Mouse (Mus musculus): ENCODE results near the gene Six1. TPM values are rescaled to one million over a fixed set of nuclear protein-coding genes. Genes with fewer than 3 reads are reported as not detected.

Six1 gene
- total and polyA plus RNA-seq, 2 experiments from 2014 or later = 0.47 to 0.68 TPM

DNA sequence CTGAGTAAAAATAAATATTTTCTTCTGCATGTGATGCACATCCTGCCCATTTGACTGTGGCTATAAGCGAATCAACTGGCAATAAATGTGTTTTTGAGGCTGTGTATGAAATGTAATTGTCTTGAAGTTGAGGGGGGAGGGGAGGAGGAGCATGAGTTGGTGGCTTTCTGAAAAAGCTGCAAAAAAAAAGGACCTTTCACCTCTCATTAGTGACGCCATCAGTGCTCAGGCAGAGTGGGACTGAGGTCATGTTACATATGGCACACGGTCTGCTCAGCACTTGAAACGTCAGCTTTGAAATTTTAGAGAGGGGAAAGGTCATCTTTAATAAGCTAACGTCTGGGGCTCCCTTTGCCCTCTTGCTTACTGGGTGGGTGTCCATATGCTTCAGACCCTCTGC lies 1.8 kb upstream of the Six1 start:
- H3K27me3 ChIP-seq (ENCODE audit: insufficient read depth, low read length) = peaks cover 57% of the 10 kb centered on the region
- no peak for ATAC-seq

DNA sequence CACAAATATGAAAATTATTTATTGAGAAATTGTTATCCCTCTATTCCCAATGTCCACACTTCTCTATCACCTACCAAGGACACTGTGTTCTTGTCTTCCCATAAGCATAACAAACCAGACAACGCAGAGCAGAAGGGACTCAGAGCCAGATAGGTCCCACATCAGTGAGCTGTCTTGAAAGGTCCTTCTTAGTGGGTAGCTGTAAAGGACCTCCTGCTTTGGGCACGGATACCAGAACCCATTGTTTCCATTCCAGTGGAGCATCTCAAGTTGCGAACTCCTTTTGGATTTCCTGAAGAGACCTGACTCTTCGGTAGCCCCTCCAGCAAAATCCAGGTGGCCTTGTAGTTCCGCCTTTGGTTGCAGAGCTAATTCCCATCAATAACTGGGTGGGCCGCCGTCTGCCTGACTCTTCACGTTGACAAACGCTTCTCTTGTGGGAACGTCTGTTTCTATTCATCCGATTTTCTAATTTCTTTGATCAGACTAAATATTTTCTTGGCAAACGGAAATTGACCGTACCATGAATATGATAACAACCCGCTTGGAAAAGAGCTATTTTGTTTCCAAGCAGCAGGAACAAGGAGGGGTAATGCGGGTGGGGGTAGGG lies 994 bp upstream of the Six1 start:
- TF ChIP-seq CTCF (IDR thresholded peaks at IDR 0.05; ENCODE audit: low read depth) = no peak
- 11% methylated on average over 15 of the region's 15 CpGs for WGBS
- Histone ChIP-seq H3K36me3 (ENCODE audit: insufficient read depth, low read length) (no peaks in the 10 kb centered on the region), H3K4me3 (ENCODE audit: low read length) (peak overlapping the region; percentile 39), H3K27me3 (ENCODE audit: insufficient read depth, low read length) (peaks cover 65% of the 10 kb centered on the region), H3K9me3 (ENCODE audit: low read length) (no peaks in the 10 kb centered on the region), H3K9ac (replicated peaks; ENCODE audit: low read length) (no peak overlapping the region), H3K4me2 (ENCODE audit: low read depth, low read length) (no peak overlapping the region), H3K27ac (no peak overlapping the region), H3K4me1 (ENCODE audit: insufficient read depth, low read length) (no peaks in the 10 kb centered on the region)
- no peak for DNase-seq (ENCODE audit: low spot score)
- no peak for ATAC-seq

More for the DNA sequence above, 1.8 kb upstream of the Six1 start:
- no peak overlapping the region for H3K9ac ChIP-seq (replicated peaks; ENCODE audit: low read length)
- TF ChIP-seq CTCF (IDR thresholded peaks at IDR 0.05; ENCODE audit: low read depth) = no peak
- no peak overlapping the region for H3K4me2 ChIP-seq (ENCODE audit: low read depth, low read length)
- no peak overlapping the region for H3K4me3 ChIP-seq (ENCODE audit: low read length)
- no peak for DNase-seq (ENCODE audit: low spot score)
- H3K36me3 ChIP-seq (ENCODE audit: insufficient read depth, low read length) = no peaks in the 10 kb centered on the region
- H3K27ac ChIP-seq = no peak overlapping the region
- H3K9me3 ChIP-seq (ENCODE audit: low read length) = no peaks in the 10 kb centered on the region
- no peaks in the 10 kb centered on the region for H3K4me1 ChIP-seq (ENCODE audit: insufficient read depth, low read length)
- 13% methylated on average over 5 of the region's 5 CpGs for WGBS

DNA sequence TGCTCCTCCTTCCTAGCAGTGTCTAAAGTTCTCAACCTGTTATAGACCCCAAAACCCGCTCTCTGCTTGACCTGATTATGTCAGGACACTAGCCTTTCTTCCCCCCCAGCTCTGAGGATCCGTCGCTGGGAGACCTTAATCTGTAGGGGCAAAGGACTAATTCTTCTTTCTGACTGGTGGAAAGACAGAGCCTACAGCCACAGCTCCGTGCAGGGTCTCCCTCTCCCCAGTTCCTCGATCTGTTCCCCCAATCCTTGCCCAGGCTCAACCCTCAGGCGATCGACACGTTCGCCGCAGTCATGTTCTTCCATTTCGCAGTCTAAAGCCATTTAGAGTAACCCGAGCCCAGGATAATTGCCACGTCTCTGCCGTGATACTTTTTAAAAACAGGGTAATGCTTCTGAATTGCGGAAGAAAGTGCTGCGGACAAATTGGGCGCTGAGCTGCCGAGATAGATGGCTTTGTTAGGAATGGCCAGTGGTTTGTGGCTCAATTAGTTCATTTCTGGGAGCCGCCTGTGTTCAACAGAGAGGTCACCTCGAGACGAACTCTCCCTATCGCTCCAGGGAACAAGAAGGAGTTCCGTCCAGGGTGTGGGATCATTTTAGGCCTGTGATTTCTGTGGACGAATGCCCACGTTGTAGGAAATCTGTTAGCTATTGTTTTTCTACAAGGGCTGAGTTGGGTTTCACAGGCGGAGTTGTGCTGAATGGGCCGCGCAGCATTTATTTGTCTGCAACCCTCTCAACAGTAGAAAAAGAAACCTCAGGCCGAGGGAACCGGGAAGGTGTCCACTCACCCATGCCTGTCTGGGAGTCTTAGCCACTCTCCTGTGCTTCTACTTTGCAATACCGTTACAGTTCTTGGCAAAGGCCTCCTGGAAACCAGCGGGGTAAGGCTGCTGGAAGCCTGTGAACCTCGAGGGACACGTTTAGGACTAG lies 766 bp downstream of the Six1 start:
- H3K36me3 ChIP-seq (ENCODE audit: insufficient read depth, low read length) = no peaks in the 10 kb centered on the region
- H3K27me3 ChIP-seq (ENCODE audit: insufficient read depth, low read length) = peaks cover 82% of the 10 kb centered on the region
- H3K4me1 ChIP-seq (ENCODE audit: insufficient read depth, low read length) = no peaks in the 10 kb centered on the region
- no peak for ATAC-seq
- H3K4me3 ChIP-seq (ENCODE audit: low read length) = peak overlapping the region; percentile 39
- H3K9ac ChIP-seq (replicated peaks; ENCODE audit: low read length) = no peak overlapping the region
- no peak for TF ChIP-seq CTCF (IDR thresholded peaks at IDR 0.05; ENCODE audit: low read depth)
- peak overlapping the region; percentile 64 for H3K4me2 ChIP-seq (ENCODE audit: low read depth, low read length)
- 5% methylated on average over 34 of the region's 34 CpGs for WGBS
- no peak overlapping the region for H3K27ac ChIP-seq
- H3K9me3 ChIP-seq (ENCODE audit: low read length) = no peaks in the 10 kb centered on the region
- DNase-seq (ENCODE audit: low spot score) = no peak

DNA sequence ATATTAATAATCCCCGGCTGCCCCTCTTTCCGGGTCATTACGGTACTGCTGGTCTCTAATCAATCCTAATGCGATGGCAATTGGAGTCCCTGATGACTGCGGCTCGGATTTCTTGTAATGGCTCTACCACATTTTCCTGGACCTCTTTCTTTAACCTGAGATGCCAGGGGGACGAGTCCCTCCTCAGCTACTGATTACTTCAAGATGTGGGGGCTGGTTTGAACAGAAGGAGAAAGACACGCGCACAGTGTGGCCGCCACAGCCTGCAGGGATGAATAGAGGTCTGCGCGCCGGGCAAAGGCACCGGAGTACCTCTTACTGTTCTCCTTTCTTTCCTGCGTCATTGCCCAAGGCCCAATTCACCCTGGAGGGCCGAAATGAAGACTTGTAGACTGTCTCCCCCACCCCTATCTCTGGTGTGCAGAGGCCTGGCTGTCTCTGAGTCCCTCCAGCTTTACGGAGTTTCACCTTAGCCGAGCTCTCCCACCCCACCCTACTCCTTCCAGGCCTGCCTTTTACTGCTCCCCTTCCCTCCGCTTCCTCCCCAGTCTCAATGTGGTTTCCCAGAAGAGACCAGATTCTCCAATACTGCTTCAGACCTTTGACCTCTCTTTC lies 1.5 kb downstream of the Six1 start:
- DNase-seq (ENCODE audit: low spot score) (no peak), ATAC-seq (no peak)
- WGBS = under 1% methylated on average over 19 of the region's 19 CpGs
- Histone ChIP-seq H3K27ac (no peak overlapping the region), H3K27me3 (ENCODE audit: insufficient read depth, low read length) (peaks cover 87% of the 10 kb centered on the region), H3K9ac (replicated peaks; ENCODE audit: low read length) (no peak overlapping the region), H3K4me2 (ENCODE audit: low read depth, low read length) (no peak overlapping the region), H3K9me3 (ENCODE audit: low read length) (no peaks in the 10 kb centered on the region), H3K36me3 (ENCODE audit: insufficient read depth, low read length) (no peaks in the 10 kb centered on the region), H3K4me3 (ENCODE audit: low read length) (no peak overlapping the region), H3K4me1 (ENCODE audit: insufficient read depth, low read length) (no peaks in the 10 kb centered on the region)
- no peak for TF ChIP-seq CTCF (IDR thresholded peaks at IDR 0.05; ENCODE audit: low read depth)

DNA sequence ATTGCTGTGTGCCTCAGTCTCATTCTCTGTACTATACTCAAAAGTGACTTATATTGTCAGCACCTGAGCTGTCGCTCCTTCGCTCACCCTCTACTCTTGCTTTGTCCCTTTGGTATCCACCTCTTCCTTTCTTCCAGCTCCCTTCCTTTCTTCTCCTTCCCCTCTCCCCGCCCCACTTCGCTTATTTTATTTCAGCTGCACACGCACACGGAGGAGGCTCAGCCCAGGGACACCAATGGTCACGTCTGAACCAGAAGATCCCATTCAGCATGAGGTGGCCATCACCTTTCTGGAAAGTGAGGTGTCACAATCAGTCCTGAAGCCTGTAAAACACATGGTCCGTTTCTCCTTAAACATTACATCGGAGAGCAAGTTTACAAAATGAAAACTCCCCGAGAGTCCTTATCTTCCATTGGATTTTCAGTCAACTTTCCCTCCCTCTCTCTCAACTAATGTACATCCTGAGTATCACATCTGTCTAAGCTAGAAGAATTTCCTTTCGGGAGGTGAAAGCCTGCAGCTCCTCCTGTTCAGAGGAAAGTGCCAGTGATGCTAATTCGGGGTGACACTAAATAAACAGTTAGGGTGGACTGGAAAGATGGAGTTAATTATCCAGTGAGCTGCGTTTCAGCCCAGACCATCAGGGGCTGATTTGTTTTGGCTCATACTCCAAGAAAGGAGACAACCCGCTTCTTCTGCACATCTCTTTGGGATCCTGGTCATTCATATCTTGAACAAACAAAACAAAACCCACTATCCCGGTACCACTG lies 2.7 kb downstream of the Six1 start:
- Histone ChIP-seq H3K9me3 (ENCODE audit: low read length) (no peaks in the 10 kb centered on the region), H3K4me3 (ENCODE audit: low read length) (no peak overlapping the region), H3K36me3 (ENCODE audit: insufficient read depth, low read length) (no peaks in the 10 kb centered on the region), H3K9ac (replicated peaks; ENCODE audit: low read length) (no peak overlapping the region), H3K4me2 (ENCODE audit: low read depth, low read length) (no peak overlapping the region), H3K4me1 (ENCODE audit: insufficient read depth, low read length) (no peaks in the 10 kb centered on the region), H3K27ac (no peak overlapping the region), H3K27me3 (ENCODE audit: insufficient read depth, low read length) (peaks cover 88% of the 10 kb centered on the region)
- no peak for ATAC-seq
- 1% methylated on average over 15 of the region's 15 CpGs for WGBS
- no peak for DNase-seq (ENCODE audit: low spot score)
- TF ChIP-seq CTCF (IDR thresholded peaks at IDR 0.05; ENCODE audit: low read depth) = no peak

DNA sequence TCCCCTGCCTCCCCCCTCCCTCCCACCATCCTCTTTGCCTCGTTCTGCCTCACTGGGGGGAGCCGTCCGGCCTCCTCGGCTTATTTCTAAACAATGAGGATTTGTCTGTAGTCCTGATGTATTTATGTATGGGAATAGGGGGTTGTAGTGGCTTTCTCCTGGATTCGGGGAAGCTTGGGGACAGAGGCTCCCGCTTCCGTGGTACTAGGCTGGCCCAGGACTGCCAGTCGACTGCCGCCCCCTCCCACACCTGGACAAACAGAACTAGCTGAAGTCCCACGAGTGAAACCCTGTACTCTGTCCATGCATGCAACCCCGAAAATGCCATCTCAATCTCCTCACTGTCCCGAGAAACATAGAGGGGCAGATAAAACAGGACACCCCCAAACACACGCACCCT lies 3.4 kb downstream of the Six1 start:
- Histone ChIP-seq H3K36me3 (ENCODE audit: insufficient read depth, low read length) (no peaks in the 10 kb centered on the region), H3K27me3 (ENCODE audit: insufficient read depth, low read length) (peaks cover 88% of the 10 kb centered on the region), H3K4me2 (ENCODE audit: low read depth, low read length) (no peak overlapping the region), H3K9me3 (ENCODE audit: low read length) (no peaks in the 10 kb centered on the region), H3K27ac (no peak overlapping the region), H3K9ac (replicated peaks; ENCODE audit: low read length) (no peak overlapping the region), H3K4me1 (ENCODE audit: insufficient read depth, low read length) (no peaks in the 10 kb centered on the region), H3K4me3 (ENCODE audit: low read length) (no peak overlapping the region)
- 4% methylated on average over 13 of the region's 13 CpGs for WGBS
- ATAC-seq (no peak), DNase-seq (ENCODE audit: low spot score) (no peak)
- TF ChIP-seq CTCF (IDR thresholded peaks at IDR 0.05; ENCODE audit: low read depth) = no peak

Data from hindbrain, postnatal 0 days (tissue).